Comparison of ENCODE assay signal across 27 mouse cellular contexts in genomic region chr4:142503761-142504160, GRCm38 (mm10).
"Had no signal": no experiment of that assay in that cellular context is flagged by ENCODE, and none has a peak within 500 bp of the region (broad histone marks: within the 10 kb centered on the region; RNA-seq: fewer than 3 reads in every experiment).

No protein-coding gene starts in this region.

- H3K4me3 ChIP-seq: left cerebral cortex, adult 2 months; limb, embryonic 10.5 days; limb, embryonic 12.5 days; limb, embryonic 13.5 days; limb, embryonic 15.5 days; liver, embryonic 12.5 days; liver, embryonic 13.5 days; liver, embryonic 15.5 days; lung, embryonic 15.5 days; midbrain, embryonic 10.5 days; midbrain, embryonic 12.5 days; midbrain, embryonic 13.5 days; midbrain, embryonic 15.5 days; myocyte had no signal

- H3K27me3 ChIP-seq: limb, embryonic 12.5 days; limb, embryonic 13.5 days; limb, embryonic 15.5 days; liver, embryonic 12.5 days; liver, embryonic 13.5 days; liver, embryonic 15.5 days; lung, embryonic 15.5 days; midbrain, embryonic 15.5 days had no signal

- H3K4me1 ChIP-seq: limb, embryonic 15.5 days; liver, embryonic 12.5 days; liver, embryonic 13.5 days; liver, embryonic 15.5 days; lung, embryonic 15.5 days had no signal

- H3K36me3 ChIP-seq: limb, embryonic 10.5 days; limb, embryonic 12.5 days; limb, embryonic 13.5 days; limb, embryonic 15.5 days; liver, embryonic 12.5 days; liver, embryonic 13.5 days; liver, embryonic 15.5 days; lung, embryonic 15.5 days; midbrain, embryonic 10.5 days; midbrain, embryonic 12.5 days; midbrain, embryonic 13.5 days; midbrain, embryonic 15.5 days had no signal

- DNase-seq: left cerebral cortex, postnatal 4 days; liver; liver, embryonic 13.5 days; liver, postnatal 0 days; lung, adult 18-20 months; lung, adult 2 months; lung, embryonic 14.5 days; lung, postnatal 10 days; lung, postnatal 14 days; lung, postnatal 36 days; lung, postnatal 4 days; midbrain, embryonic 14.5 days had no signal

- H3K9me3 ChIP-seq: limb, embryonic 10.5 days; limb, embryonic 12.5 days; limb, embryonic 13.5 days; limb, embryonic 15.5 days; liver, embryonic 12.5 days; liver, embryonic 15.5 days; lung, embryonic 15.5 days; midbrain, embryonic 10.5 days; midbrain, embryonic 12.5 days; midbrain, embryonic 13.5 days; midbrain, embryonic 15.5 days had no signal

- ATAC-seq: liver, embryonic 12.5 days; liver, postnatal 0 days; lung, postnatal 0 days; midbrain, embryonic 13.5 days; midbrain, embryonic 15.5 days; midbrain, embryonic 16.5 days had no signal
